Mouse (Mus musculus) midbrain, embryonic 11.5 days (tissue): ENCODE measurements at regions not wholly inside any gene's neighbourhood (a gene's known extent, or its start where the extent isn't known, plus 50 kb on each side); places are given as distances from the start of the nearest gene placed in this dataset.
"Not testable (repeated sequence)": the region's sequence is repeated elsewhere in the genome, so short reads cannot be mapped to it uniquely, and the experiment has no call there.

Experiments used
- ATAC-seq: fragments of 200-750 bp; cut with Nextera tagmentation; 2 replicates; pipeline ENCODE4 v1.8.0; 2017; ENCODE audit warnings: moderate TSS enrichment, moderate library complexity; ENCODE audit not compliant: low FRiP score
- DNase-seq: peaks from one replicate; pipeline ENCODE4 v3.0.0; 2015; ENCODE audit warnings: low spot score; ENCODE audit errors: missing footprints
- H3K27ac ChIP-seq: fragments of 300-500 bp; sonication (generic); 2 replicates; pipeline ENCODE4 v1.5.1; 2014; ENCODE audit warnings: low read depth, low read length
- H3K27me3 ChIP-seq: fragments of 300-500 bp; sonication (generic); 2 replicates; pipeline ENCODE4 v1.6.1; 2014; ENCODE audit warnings: mild to moderate bottlenecking, low read length, moderate library complexity, mixed read lengths; ENCODE audit not compliant: control insufficient read depth, insufficient read depth
- H3K36me3 ChIP-seq: fragments of 300-500 bp; sonication (generic); 2 replicates; pipeline ENCODE4 v1.6.1; 2014; ENCODE audit warnings: mild to moderate bottlenecking, low read length, moderate library complexity, mixed read lengths; ENCODE audit not compliant: control insufficient read depth, insufficient read depth
- H3K4me1 ChIP-seq: fragments of 300-500 bp; sonication (generic); 2 replicates; pipeline ENCODE4 v1.6.1; 2014; ENCODE audit warnings: low read length; ENCODE audit not compliant: control insufficient read depth, insufficient read depth
- H3K4me2 ChIP-seq: fragments of 300-500 bp; sonication (generic); 2 replicates; pipeline ENCODE4 v1.6.1; 2014; ENCODE audit warnings: mild to moderate bottlenecking, moderate library complexity
- H3K4me3 ChIP-seq: fragments of 300-500 bp; sonication (generic); 2 replicates; pipeline ENCODE4 v1.5.1; 2014; ENCODE audit warnings: low read depth, low read length
- H3K9ac ChIP-seq: fragments of 300-500 bp; sonication (generic); 2 replicates; pipeline ENCODE4 v1.6.1; 2014; ENCODE audit warnings: low read length
- H3K9me3 ChIP-seq: fragments of 300-500 bp; sonication (generic); 2 replicates; pipeline ENCODE4 v1.6.1; 2016; ENCODE audit warnings: low read length; ENCODE audit not compliant: control insufficient read depth
- WGBS: fragments of 180-500 bp; shearing (Covaris S2); extraction: QIAGEN DNeasy Blood & Tissue Kit; methylation state at CpG from one replicate; pipeline ENCODE4 v1.1.7; 2014; 5-methylcytosine and 5-hydroxymethylcytosine counted together

DNA sequence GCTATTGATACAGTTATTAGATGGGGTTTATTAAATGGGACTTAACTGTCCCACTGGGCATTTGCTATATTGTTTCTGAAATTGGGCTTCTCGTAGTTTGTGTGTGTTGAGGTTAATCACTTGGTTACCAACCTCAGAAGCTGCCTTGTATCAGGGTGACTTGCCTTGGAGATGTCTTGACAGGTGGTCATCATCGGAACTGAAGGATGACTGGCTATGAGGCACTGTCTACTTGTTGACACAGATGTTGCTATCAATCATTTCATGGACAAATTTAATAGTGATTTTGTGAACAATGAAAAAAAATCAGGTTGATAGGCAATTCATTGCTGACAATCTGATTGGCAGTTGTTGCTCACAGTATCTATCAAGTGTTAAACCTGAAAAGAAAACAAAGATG, 261.4 kb upstream of the Arhgap42 start:
- 90% methylated on average over 2 of the region's 2 CpGs for WGBS
- Histone ChIP-seq H3K36me3 (no peaks in the 10 kb centered on the region), H3K4me2 (no peak overlapping the region), H3K4me1 (no peaks in the 10 kb centered on the region), H3K9me3 (no peaks in the 10 kb centered on the region), H3K4me3 (no peak overlapping the region), H3K27ac (no peak overlapping the region), H3K9ac (no peak overlapping the region), H3K27me3 (no peaks in the 10 kb centered on the region)
- no peak for DNase-seq
- no peak for ATAC-seq

DNA sequence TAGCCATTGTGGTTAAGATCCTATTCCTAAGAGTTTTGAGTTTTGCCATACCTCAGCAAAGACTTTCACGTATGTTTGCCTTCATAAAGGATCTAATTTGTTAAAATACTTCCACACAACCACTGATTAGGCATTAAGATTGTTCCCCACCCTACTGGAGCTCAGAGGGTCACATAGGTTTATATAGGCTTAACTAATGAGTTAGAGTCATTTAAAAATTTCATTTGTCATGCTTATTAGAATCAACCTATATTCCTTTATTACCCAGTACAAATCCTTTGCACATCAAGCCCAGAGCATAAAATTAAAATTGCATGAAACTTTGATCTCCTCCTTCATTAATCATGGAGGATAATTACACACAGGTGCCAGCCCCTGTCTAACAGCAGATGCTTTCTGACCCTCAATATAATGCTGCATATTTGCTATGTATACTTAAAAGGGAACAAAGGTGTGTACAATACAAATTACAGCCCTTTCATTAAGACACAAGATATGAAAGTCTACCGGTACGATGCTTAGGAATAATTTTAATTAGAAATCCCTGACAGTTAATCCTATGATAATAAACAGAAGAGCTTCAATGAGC, 254.8 kb upstream of the Arhgap42 start:
- no peaks in the 10 kb centered on the region for H3K36me3 ChIP-seq
- ATAC-seq = no peak
- H3K4me2 ChIP-seq = no peak overlapping the region
- H3K4me1 ChIP-seq = no peaks in the 10 kb centered on the region
- 87% methylated on average over 3 of the region's 3 CpGs for WGBS
- no peaks in the 10 kb centered on the region for H3K27me3 ChIP-seq
- no peak overlapping the region for H3K27ac ChIP-seq
- no peak for DNase-seq
- no peaks in the 10 kb centered on the region for H3K9me3 ChIP-seq
- no peak overlapping the region for H3K9ac ChIP-seq
- no peak overlapping the region for H3K4me3 ChIP-seq

DNA sequence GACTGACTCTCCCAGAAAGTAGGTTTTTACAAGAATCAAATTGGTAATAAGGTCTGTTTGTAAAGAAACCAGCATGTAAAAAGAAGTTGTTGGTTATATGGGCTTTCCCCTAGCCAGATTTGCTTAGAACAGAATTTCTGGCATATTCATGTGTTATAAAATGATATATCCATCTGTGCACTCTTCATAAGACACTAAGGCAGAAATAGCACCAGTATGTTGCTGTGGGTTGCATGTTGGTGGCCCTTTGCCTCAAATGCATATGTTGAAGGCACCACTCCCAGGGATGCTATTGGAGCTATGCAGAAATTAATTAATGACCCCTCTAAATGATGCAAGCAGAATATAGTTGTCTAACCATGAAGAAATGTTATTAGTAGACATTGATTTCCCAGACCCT, 238.2 kb upstream of the Arhgap42 start:
- ATAC-seq (no peak), DNase-seq (no peak)
- Histone ChIP-seq H3K27me3 (no peaks in the 10 kb centered on the region), H3K4me2 (no peak overlapping the region), H3K4me3 (no peak overlapping the region), H3K9ac (no peak overlapping the region), H3K27ac (no peak overlapping the region), H3K4me1 (no peaks in the 10 kb centered on the region), H3K9me3 (no peaks in the 10 kb centered on the region), H3K36me3 (no peaks in the 10 kb centered on the region)

DNA sequence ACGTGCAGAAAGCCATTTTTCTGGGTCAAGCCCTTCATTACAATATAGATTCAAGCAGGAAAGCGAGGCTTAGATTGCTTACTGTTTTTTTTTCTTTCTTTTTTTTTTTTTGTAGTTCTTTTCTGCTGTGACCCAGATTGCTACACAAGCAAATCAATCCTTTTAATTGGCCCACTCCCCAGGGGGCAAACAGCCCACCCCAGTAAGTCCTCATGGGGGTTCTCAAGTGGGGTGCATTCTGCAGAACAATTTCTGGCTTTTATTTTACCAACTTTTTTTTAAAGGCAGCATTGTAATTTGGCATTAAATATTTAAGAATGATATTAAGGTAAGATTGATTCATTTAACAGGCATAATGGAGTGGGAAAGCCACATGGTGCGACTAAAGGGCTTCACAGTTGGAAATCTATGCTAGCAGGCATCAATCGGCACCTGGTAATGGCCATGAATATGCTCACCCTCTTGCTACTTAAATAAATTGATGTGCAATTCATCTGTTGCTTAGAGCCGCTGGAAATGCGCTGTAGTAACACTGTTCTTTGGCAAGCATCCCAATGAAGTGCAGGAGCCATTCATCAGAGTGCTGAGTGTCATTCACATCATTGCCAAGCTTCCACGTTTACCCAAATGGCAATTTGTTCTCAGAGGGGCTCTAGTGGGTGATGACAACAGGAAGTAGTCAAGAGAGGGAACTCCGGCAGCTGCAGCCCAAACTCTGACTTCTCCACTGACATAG, 236.3 kb upstream of the Arhgap42 start:
- no peak for ATAC-seq
- Histone ChIP-seq H3K9me3 (no peaks in the 10 kb centered on the region), H3K9ac (no peak overlapping the region), H3K36me3 (no peaks in the 10 kb centered on the region), H3K4me1 (no peaks in the 10 kb centered on the region), H3K4me2 (no peak overlapping the region), H3K27ac (no peak overlapping the region), H3K27me3 (no peaks in the 10 kb centered on the region), H3K4me3 (no peak overlapping the region)
- WGBS = 66% methylated on average over 8 of the region's 8 CpGs
- DNase-seq = no peak

DNA sequence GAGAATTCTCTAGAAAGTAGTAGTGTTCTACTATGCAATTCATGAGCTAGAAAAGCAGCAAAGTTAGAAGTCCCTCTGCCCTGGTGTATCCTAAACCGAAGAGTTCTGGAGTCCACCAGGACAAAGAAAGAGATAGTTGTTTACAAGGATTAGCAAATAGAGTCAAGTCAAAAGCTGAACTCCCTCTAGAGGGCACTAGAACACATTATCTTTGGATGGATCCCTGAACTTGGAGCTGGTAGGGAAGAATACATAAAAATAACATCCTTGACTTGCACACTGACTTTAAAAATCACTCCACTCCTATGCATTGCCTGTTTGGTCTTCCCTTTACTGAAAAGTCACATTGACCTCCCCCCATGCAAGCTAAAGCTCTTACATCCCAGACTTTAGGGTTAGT, 205.3 kb upstream of the Arhgap42 start:
- WGBS = 89% methylated on average over 1 of the region's 1 CpGs
- ATAC-seq (no peak), DNase-seq (no peak)
- H3K36me3 ChIP-seq = no peaks in the 10 kb centered on the region
- H3K4me1 ChIP-seq = no peaks in the 10 kb centered on the region
- no peak overlapping the region for H3K27ac ChIP-seq
- H3K4me2 ChIP-seq = no peak overlapping the region
- no peaks in the 10 kb centered on the region; the same call in 1 of the 2 replicates for H3K9me3 ChIP-seq
- H3K27me3 ChIP-seq = no peaks in the 10 kb centered on the region
- H3K9ac ChIP-seq = no peak overlapping the region
- H3K4me3 ChIP-seq = no peak overlapping the region

DNA sequence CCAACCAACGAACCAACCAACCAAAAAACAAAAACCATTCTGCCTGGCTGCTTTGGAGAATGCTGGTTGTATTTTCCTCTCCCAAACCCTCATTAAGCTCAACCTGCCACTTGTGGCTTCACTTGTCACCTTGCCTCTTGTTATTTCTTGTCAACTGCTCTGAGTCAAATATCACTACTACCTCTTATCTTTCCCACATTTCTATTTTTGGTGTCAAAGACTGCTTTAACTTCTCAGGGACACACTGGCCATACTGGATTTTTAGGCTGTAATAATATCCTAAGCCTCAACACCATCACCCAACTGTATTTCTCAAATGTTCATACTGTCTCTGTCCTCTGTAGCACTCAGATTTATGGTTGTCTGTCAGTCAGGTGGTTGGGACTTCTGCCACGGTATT, 181.4 kb upstream of the Arhgap42 start:
- Histone ChIP-seq H3K36me3 (no peaks in the 10 kb centered on the region), H3K4me1 (no peaks in the 10 kb centered on the region), H3K4me2 (no peak overlapping the region), H3K9ac (no peak overlapping the region), H3K27me3 (no peaks in the 10 kb centered on the region), H3K27ac (no peak overlapping the region), H3K9me3 (no peaks in the 10 kb centered on the region), H3K4me3 (no peak overlapping the region)
- ATAC-seq (no peak), DNase-seq (no peak)
- 73% methylated on average over 2 of the region's 2 CpGs for WGBS

DNA sequence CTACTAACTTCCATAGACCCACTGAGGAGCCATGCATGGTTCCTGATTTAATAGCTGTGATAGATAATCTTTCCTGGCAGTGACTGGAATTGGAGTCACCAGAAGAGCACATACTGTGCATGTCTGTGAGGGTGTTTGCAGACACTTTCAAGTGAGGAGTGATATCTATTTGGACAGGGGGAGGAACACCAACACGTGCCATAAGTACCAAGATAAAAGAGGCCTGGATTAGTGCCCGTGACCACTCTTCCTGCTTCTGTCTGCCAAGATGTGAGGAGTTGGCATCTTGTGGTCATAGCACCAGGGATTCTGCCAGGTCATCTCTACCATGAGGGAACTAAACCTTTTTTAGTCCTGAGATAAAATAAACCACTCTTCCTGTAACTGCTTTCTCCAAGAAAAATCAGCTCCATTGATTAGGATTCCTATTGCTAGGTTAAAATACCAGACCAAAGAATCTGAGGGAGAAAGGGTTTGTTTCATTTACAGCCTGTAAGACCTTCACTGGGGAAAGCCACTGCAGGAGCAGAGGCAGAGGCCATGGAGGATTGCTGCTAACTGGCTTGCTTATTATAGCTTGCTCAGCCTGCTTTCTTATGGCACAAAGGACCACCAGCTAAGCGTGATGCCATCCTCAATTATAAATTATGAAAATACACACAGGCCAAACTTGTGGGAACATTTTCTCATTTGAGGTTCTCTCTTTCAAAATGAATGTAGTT, 173.7 kb upstream of the Arhgap42 start:
- 79% methylated on average over 3 of the region's 3 CpGs for WGBS
- Histone ChIP-seq H3K4me2 (no peak overlapping the region), H3K27me3 (no peaks in the 10 kb centered on the region), H3K4me3 (no peak overlapping the region), H3K9ac (no peak overlapping the region), H3K27ac (no peak overlapping the region), H3K36me3 (no peaks in the 10 kb centered on the region), H3K4me1 (no peaks in the 10 kb centered on the region), H3K9me3 (no peaks in the 10 kb centered on the region)
- DNase-seq = no peak
- no peak for ATAC-seq

DNA sequence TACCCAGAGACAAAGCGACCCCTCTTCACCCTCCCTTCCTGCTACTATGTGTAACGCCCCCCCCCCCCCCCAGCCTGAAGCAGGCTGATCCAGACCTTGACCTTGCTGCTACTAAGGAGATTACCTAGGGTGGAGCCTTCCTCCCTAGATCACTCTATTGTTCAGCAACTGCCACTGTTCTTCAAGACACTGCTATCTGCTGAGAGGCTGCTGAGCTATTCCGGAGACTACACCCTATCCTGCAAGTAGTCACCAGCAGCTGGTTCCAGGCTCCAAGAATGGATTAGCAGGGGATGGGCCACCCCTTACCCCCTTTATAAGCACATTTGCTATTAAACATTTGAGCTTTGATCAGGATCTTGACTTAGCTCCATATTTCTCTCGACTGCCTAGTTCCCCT, 155.3 kb upstream of the Arhgap42 start:
- H3K9ac ChIP-seq, ATAC-seq: not testable (repeated sequence)
- WGBS = 75% methylated on average over 4 of the region's 4 CpGs

DNA sequence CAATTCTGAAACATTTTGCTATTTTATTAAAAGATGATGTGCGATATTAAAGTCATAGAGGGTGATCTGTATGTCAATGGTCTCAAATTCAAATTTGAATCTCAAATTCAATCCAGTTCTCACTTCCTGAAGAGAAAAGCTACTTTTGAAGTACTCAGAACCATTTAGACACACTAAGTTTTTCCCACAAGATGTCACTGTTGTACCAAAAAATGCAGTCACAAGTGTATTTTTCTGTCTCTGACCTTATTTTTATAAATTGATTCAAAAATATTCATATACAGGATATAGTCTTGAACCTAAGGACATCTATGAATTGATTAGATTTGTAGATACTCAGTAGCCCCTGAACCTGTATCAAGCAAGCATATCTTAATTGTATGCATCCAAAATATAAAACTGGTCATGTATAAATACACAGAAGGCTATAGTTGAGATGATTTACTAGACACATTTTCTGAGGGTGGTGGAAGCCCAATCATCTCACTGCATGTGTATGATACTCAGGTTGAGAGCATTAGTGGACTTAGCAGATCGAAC, 137.8 kb upstream of the Arhgap42 start:
- no peaks in the 10 kb centered on the region for H3K4me1 ChIP-seq
- no peak overlapping the region for H3K4me2 ChIP-seq
- no peak overlapping the region for H3K9ac ChIP-seq
- H3K4me3 ChIP-seq = no peak overlapping the region
- H3K36me3 ChIP-seq = no peaks in the 10 kb centered on the region
- no peak overlapping the region for H3K27ac ChIP-seq
- ATAC-seq (no peak), DNase-seq (no peak)
- no peaks in the 10 kb centered on the region for H3K9me3 ChIP-seq
- WGBS = 81% methylated on average over 2 of the region's 2 CpGs
- H3K27me3 ChIP-seq = no peaks in the 10 kb centered on the region

More for the DNA sequence above, 155.3 kb upstream of the Arhgap42 start:
- H3K4me1 ChIP-seq, H3K27ac ChIP-seq, DNase-seq, H3K4me3 ChIP-seq, H3K27me3 ChIP-seq, H3K36me3 ChIP-seq, H3K9me3 ChIP-seq, H3K4me2 ChIP-seq: not testable (repeated sequence)
